Mouse (Mus musculus): ENCODE measurements around the gene Trim14. TPM values are rescaled to one million over a fixed set of nuclear protein-coding genes. Genes with fewer than 3 reads are reported as not detected.

The Trim14 gene
- polyA plus RNA-seq, 1 experiment from 2014 or later, result 1.5 TPM

DNA sequence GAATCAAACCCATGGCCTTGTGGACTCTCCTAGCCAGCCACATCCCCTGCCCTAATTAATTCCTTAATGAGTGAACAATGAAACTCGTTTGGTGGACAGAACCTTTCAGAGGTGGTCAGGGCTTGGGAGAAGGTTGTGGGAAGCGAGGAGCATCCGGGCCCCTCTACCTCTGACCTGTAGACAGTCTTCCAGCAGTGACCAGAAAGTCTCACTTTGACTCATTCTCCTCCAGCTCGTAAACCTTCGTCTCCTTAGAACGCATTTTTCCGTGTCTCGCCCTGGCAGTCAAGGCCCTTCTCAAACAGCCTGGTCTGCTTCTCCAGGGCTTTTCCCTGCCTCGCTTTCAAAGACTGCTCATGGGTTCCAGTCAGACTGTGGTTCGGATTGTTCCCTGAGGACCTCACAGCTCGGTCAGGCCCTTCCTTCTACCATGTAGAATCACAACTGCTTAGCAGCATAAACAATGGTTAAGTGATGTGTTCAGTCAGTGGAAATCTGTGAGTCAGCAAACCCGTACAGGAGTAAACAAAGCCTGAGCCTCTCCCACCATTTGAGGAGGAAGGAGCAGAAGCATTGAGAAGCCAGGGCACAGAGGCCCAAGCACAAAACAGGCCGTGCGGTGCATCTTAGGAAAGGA lies 24.2 kb upstream of the Trim14 start:
- Histone ChIP-seq H3K27ac (replicated peaks) (no peak overlapping the region), H3K36me3 (no peaks in the 10 kb centered on the region), H3K4me3 (replicated peaks) (no peak overlapping the region), H3K4me2 (no peak overlapping the region), H3K27me3 (replicated peaks) (no peaks in the 10 kb centered on the region), H3K9ac (replicated peaks) (no peak overlapping the region), H3K9me3 (replicated peaks) (no peaks in the 10 kb centered on the region), H3K4me1 (no peaks in the 10 kb centered on the region)
- WGBS, result 75% methylated on average over 14 of the region's 14 CpGs
- ATAC-seq (ENCODE audit: low FRiP score), result no peak

- Histone ChIP-seq H3K36me3 (no peaks in the 10 kb centered on the region), H3K27me3 (replicated peaks) (no peaks in the 10 kb centered on the region), H3K4me2 (no peak overlapping the region), H3K9ac (replicated peaks) (no peak overlapping the region), H3K4me1 (no peaks in the 10 kb centered on the region), H3K4me3 (replicated peaks) (no peak overlapping the region), H3K9me3 (replicated peaks) (no peaks in the 10 kb centered on the region), H3K27ac (replicated peaks) (no peak overlapping the region)
- WGBS, result 77% methylated on average over 22 of the region's 22 CpGs
- ATAC-seq (ENCODE audit: low FRiP score), result no peak
Measured at GRCm38 (mm10) chr4:46558672-46559667, 23.0 kb upstream of the Trim14 start.

DNA sequence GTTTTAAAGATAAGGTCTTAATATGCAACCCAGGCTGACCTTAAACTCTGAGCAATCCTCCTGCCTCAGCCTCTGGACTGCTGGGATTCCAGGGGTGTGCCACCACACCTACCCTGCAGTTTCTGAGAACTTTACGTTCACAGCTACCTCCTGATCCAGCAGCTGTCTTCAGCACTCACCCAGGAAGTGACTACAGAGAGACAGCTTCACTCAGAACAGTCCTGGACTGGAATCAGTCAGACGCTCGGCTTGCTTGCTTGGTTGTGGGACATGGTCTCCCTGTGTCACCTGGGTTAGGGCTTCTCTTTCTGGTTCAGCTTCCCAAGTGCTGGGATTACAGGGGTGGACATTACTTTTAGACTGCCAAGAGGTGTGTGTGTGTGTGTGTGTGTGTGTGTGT lies 21.0 kb upstream of the Trim14 start:
- no peak overlapping the region for H3K9ac ChIP-seq (replicated peaks)
- H3K4me2 ChIP-seq, result no peak overlapping the region
- H3K36me3 ChIP-seq, result no peaks in the 10 kb centered on the region
- H3K27ac ChIP-seq (replicated peaks), result no peak overlapping the region
- no peak overlapping the region for H3K4me3 ChIP-seq (replicated peaks)
- H3K9me3 ChIP-seq (replicated peaks), result no peaks in the 10 kb centered on the region
- no peaks in the 10 kb centered on the region for H3K4me1 ChIP-seq
- no peaks in the 10 kb centered on the region for H3K27me3 ChIP-seq (replicated peaks)
- ATAC-seq (ENCODE audit: low FRiP score), result no peak
- 84% methylated on average over 3 of the region's 3 CpGs for WGBS

- no peak for ATAC-seq (ENCODE audit: low FRiP score)
- H3K4me3 ChIP-seq (replicated peaks), result no peak overlapping the region
- H3K36me3 ChIP-seq, result no peaks in the 10 kb centered on the region
- H3K27me3 ChIP-seq (replicated peaks), result no peaks in the 10 kb centered on the region
- H3K4me2 ChIP-seq, result no peak overlapping the region
- H3K4me1 ChIP-seq, result no peaks in the 10 kb centered on the region
- no peaks in the 10 kb centered on the region for H3K9me3 ChIP-seq (replicated peaks)
- 86% methylated on average over 9 of the region's 9 CpGs for WGBS
- H3K9ac ChIP-seq (replicated peaks), result no peak overlapping the region
- no peak overlapping the region for H3K27ac ChIP-seq (replicated peaks)
Measured at GRCm38 (mm10) chr4:46555762-46556161, 19.8 kb upstream of the Trim14 start.

DNA sequence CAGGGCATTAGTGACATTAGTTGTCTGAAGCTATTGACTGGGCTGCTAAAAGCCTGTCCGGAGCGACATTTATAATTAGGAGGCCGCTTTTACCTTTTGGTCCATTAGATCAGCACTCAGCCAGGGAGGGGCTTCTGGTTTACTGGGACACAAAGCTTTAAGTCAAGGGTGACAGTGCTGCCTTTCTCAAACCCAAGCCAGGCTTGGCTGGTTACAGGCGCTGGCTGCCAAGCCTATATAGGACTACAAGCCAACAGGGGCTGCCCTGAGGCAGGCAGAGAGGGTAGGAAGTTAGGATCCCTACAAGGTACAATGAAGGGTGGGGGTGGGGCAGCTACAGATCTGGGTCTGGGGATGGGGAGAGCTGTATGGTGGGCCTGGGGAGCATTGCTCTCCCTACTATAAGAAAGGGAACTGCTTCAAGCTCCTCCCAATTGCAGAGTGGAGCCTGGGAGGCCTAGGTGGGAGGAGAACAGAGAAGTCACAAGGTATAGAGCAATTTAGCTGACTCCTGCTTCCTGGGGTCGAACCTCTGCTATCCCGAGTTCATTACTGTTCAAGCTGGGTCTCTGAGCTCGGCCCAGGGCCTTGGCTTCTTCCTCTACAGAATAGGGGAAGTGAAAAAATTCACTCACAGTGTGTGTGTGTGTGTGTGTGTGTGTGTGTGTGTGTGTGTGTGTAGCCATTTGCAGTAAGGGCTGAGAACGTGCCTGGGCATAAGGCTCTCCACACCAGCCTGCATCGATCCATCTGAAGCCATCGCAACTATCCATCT lies 18.5 kb upstream of the Trim14 start:
- Histone ChIP-seq H3K4me1 (no peaks in the 10 kb centered on the region), H3K36me3 (0 out of 2 replicates have a peak, but pooled peaks cover 3% of the 10 kb centered on the region), H3K4me3 (replicated peaks) (no peak overlapping the region), H3K9me3 (replicated peaks) (no peaks in the 10 kb centered on the region), H3K9ac (replicated peaks) (no peak overlapping the region), H3K4me2 (no peak overlapping the region), H3K27me3 (replicated peaks) (no peaks in the 10 kb centered on the region), H3K27ac (replicated peaks) (no peak overlapping the region)
- 74% methylated on average over 10 of the region's 10 CpGs for WGBS
- ATAC-seq (ENCODE audit: low FRiP score), result no peak

- Histone ChIP-seq H3K4me3 (replicated peaks) (no peak overlapping the region), H3K27ac (replicated peaks) (no peak overlapping the region), H3K27me3 (replicated peaks) (no peaks in the 10 kb centered on the region), H3K36me3 (0 out of 2 replicates have a peak, but pooled peaks cover 3% of the 10 kb centered on the region), H3K9me3 (replicated peaks) (no peaks in the 10 kb centered on the region), H3K4me1 (no peaks in the 10 kb centered on the region), H3K9ac (replicated peaks) (no peak overlapping the region), H3K4me2 (no peak overlapping the region)
- no peak for ATAC-seq (ENCODE audit: low FRiP score)
- 65% methylated on average over 1 of the region's 1 CpGs for WGBS
Measured at GRCm38 (mm10) chr4:46553864-46554263, 17.9 kb upstream of the Trim14 start.

GRCm38 (mm10) chr4:46550406-46550805 lies 14.5 kb upstream of the Trim14 start:
- H3K4me1 ChIP-seq, result no peaks in the 10 kb centered on the region
- H3K4me3 ChIP-seq (replicated peaks), result no peak overlapping the region
- peaks cover 15% of the 10 kb centered on the region; the same call in 1 of the 2 replicates for H3K36me3 ChIP-seq
- H3K27ac ChIP-seq (replicated peaks), result no peak overlapping the region
- WGBS, result 66% methylated on average over 8 of the region's 8 CpGs
- no peak for ATAC-seq (ENCODE audit: low FRiP score)
- H3K27me3 ChIP-seq (replicated peaks), result no peaks in the 10 kb centered on the region
- H3K9ac ChIP-seq (replicated peaks), result no peak overlapping the region
- H3K9me3 ChIP-seq (replicated peaks), result no peaks in the 10 kb centered on the region
- no peak overlapping the region for H3K4me2 ChIP-seq

DNA sequence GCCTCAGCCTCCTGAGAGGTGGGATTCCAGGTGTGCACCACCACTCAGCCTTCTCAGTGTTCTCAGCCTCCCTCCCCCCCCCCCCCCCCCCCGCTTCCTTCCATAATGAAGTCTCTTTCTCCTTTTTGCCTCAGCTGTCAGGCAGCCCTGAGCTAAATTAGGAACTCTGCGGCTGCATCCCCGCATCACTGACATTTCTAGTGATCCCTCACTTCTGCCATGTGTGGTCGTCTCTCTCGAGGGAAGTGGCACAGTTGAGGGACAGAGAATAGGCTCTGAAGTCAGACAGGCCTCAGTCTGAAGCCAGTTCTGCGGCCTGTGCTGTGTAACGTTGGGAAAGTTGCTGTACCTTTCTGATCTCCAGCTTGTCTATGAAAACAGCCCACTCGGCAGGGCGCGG lies 14.0 kb upstream of the Trim14 start:
- ATAC-seq (ENCODE audit: low FRiP score), result no peak
- no peaks in the 10 kb centered on the region for H3K9me3 ChIP-seq (replicated peaks)
- peaks cover 15% of the 10 kb centered on the region; the same call in 1 of the 2 replicates for H3K36me3 ChIP-seq
- no peak overlapping the region for H3K4me3 ChIP-seq (replicated peaks)
- H3K4me1 ChIP-seq, result no peaks in the 10 kb centered on the region
- WGBS, result 83% methylated on average over 9 of the region's 10 CpGs
- H3K4me2 ChIP-seq, result no peak overlapping the region
- no peaks in the 10 kb centered on the region for H3K27me3 ChIP-seq (replicated peaks)
- H3K9ac ChIP-seq (replicated peaks), result no peak overlapping the region
- no peak overlapping the region for H3K27ac ChIP-seq (replicated peaks)

DNA sequence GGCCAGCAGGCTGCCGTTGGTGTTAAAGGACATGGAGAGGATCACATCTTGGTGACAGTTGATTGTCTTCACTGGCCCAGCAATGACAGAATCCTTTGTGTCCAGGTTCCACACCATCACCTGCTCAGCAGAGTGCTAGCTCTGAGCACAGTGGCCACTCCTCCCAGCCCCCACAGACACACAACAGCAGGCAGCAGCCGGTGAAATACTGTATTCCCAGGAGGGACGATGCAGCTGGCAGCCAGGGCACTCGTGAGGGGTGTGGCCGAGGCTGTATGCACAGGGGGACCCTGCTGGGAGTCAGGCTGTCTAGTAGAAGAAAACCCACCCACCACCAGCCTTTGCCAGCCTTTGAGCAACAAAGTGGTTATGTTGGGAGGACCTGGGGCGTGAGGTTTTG lies 10.8 kb upstream of the Trim14 start:
- Histone ChIP-seq H3K4me2 (no peak overlapping the region), H3K27me3 (replicated peaks) (no peaks in the 10 kb centered on the region), H3K4me3 (replicated peaks) (no peak overlapping the region), H3K27ac (replicated peaks) (no peak overlapping the region), H3K9ac (replicated peaks) (no peak overlapping the region), H3K36me3 (peaks cover 15% of the 10 kb centered on the region; the same call in 1 of the 2 replicates), H3K4me1 (no peaks in the 10 kb centered on the region), H3K9me3 (replicated peaks) (no peaks in the 10 kb centered on the region)
- WGBS, result 32% methylated on average over 6 of the region's 6 CpGs
- ATAC-seq (ENCODE audit: low FRiP score), result no peak

DNA sequence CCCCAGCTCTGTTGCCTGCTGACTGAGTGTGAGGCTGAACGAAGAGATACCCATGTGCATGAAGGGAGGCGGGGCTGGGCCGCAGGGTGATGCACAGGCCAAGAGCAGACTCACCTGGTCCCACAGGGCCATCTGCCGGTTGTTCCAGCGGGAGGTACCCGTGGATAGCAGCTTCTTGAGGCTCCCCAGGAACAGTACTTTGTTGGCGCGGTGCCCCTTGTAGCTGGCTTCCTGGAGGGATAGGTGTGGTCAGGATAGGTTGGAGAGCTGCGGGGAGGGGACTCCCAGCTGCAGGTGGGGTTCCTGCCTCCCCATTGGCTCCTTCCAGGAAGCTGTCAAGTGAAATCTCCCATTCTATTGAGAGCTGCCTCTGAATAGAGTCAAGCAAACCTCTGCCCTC lies 9.6 kb upstream of the Trim14 start:
- H3K4me3 ChIP-seq (replicated peaks), result no peak overlapping the region
- 13% methylated on average over 9 of the region's 9 CpGs for WGBS
- ATAC-seq (ENCODE audit: low FRiP score), result no peak
- H3K4me1 ChIP-seq, result no peaks in the 10 kb centered on the region
- H3K36me3 ChIP-seq, result peaks cover 15% of the 10 kb centered on the region; the same call in 1 of the 2 replicates
- H3K9me3 ChIP-seq (replicated peaks), result no peaks in the 10 kb centered on the region
- H3K27me3 ChIP-seq (replicated peaks), result no peaks in the 10 kb centered on the region
- H3K27ac ChIP-seq (replicated peaks), result no peak overlapping the region
- H3K9ac ChIP-seq (replicated peaks), result no peak overlapping the region
- no peak overlapping the region for H3K4me2 ChIP-seq

DNA sequence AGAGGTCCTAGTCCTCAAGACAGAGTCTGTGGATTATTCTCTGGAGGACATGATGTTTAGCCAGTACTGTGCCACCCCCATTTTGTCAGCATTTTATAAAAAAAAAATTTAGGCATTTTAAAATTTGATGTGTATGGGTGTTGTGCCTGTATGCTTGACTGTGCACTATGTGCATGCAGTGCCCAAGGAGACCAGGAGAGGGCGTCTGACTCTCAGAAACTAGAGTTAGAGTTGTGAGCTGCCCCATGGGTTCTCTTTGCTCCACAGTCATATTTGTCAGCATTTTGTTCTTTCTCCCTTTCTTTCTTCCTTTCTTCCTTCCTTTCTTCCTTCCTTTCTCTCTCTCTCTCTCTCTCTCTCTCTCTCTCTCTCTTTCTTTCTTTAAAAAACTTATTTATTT lies 8.4 kb upstream of the Trim14 start:
- no peak overlapping the region for H3K9ac ChIP-seq (replicated peaks)
- H3K4me2 ChIP-seq, result no peak overlapping the region
- no peak overlapping the region for H3K27ac ChIP-seq (replicated peaks)
- H3K36me3 ChIP-seq, result peaks cover 15% of the 10 kb centered on the region; the same call in 1 of the 2 replicates
- no peaks in the 10 kb centered on the region for H3K4me1 ChIP-seq
- 42% methylated on average over 1 of the region's 1 CpGs for WGBS
- H3K27me3 ChIP-seq (replicated peaks), result no peaks in the 10 kb centered on the region
- H3K4me3 ChIP-seq (replicated peaks), result no peak overlapping the region
- no peaks in the 10 kb centered on the region for H3K9me3 ChIP-seq (replicated peaks)
- ATAC-seq (ENCODE audit: low FRiP score), result no peak
